Mouse (Mus musculus) spleen, postnatal 36 days (tissue): ENCODE data around the gene Tex101.
"Not testable (repeated sequence)": the region's sequence is repeated elsewhere in the genome, so short reads cannot be mapped to it uniquely, and the experiment has no call there.

ENCODE experiments used
- DNase-seq, 2 experiments: peaks; one replicate each; pipeline ENCODE4 v3.0.0; 2022; ENCODE audit warnings: low spot score in 2 of 2, mixed read lengths in 1 of 2

The Tex101 gene

GRCm38 (mm10) chr7:24636264-24636663 is 40.2 kb downstream of the Tex101 start, which contains the start of gene Lypd3:
Lypd3 (plus strand) TSS chr7:24636550.
- no peak for DNase-seq

GRCm38 (mm10) chr7:24630116-24630880 is 46.2 kb downstream of the Tex101 start:
- no peak for DNase-seq

- no peak for DNase-seq
Measured at GRCm38 (mm10) chr7:24629672-24630071, 46.8 kb downstream of the Tex101 start.

- DNase-seq: peak; percentile 83 to 87
Measured at GRCm38 (mm10) chr7:24628685-24629610, 47.5 kb downstream of the Tex101 start.

- no peak for DNase-seq
Measured at GRCm38 (mm10) chr7:24622967-24623366, 53.5 kb downstream of the Tex101 start.

GRCm38 (mm10) chr7:24621193-24621592 is 55.3 kb downstream of the Tex101 start:
- no peak for DNase-seq

GRCm38 (mm10) chr7:24619671-24620397 is 56.6 kb downstream of the Tex101 start:
- no peak for DNase-seq

GRCm38 (mm10) chr7:24618374-24618773 is 58.1 kb downstream of the Tex101 start:
- not testable (repeated sequence) for DNase-seq
